Mouse (Mus musculus) thymus, postnatal 36 days (tissue): ENCODE results near the gene Ehbp1.

Experiments used
- DNase-seq, 2 experiments: peaks; one replicate each; pipeline ENCODE4 v3.0.0; 2022; ENCODE audit warnings: mixed read lengths in 2 of 2

The Ehbp1 gene

DNA sequence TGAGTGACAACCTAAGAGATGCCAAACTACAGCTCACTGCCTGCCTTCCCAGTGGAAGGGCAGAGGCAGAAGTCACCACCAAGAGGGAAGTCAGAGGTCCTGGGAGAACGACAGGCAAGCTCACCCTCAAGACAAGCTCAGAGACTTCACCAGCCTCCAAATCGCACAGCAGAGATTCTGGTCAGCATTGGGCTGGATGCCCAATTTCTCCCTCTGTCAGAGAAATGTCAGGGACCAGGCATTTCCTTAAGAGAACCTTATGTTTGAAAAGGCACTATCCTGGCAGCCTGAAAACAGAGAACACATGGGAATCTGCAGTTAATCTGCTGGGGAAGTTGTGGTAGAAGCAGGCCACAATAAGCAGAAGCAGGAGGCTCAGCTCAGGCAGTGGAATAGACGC, 151.5 kb downstream of the Ehbp1 start:
- DNase-seq, result no peak

DNA sequence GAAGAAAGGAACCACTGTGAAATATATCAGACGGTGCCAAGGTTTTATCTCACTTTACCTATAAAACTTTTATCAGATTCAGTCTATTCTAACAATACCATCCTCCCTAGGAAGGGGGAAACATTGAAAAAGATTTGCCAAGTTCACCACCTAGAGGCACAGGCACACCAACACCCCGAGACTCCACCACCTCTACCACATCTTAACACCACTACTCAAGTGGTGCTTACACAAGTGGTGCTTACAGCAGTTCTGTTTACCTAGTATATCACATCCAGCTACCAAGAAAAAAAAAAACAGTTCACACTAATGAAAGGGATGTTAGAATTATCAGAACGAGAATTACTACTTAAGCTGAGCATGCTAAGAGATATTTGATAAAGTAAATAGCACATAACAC, 152.1 kb downstream of the Ehbp1 start:
- DNase-seq, result no peak

DNA sequence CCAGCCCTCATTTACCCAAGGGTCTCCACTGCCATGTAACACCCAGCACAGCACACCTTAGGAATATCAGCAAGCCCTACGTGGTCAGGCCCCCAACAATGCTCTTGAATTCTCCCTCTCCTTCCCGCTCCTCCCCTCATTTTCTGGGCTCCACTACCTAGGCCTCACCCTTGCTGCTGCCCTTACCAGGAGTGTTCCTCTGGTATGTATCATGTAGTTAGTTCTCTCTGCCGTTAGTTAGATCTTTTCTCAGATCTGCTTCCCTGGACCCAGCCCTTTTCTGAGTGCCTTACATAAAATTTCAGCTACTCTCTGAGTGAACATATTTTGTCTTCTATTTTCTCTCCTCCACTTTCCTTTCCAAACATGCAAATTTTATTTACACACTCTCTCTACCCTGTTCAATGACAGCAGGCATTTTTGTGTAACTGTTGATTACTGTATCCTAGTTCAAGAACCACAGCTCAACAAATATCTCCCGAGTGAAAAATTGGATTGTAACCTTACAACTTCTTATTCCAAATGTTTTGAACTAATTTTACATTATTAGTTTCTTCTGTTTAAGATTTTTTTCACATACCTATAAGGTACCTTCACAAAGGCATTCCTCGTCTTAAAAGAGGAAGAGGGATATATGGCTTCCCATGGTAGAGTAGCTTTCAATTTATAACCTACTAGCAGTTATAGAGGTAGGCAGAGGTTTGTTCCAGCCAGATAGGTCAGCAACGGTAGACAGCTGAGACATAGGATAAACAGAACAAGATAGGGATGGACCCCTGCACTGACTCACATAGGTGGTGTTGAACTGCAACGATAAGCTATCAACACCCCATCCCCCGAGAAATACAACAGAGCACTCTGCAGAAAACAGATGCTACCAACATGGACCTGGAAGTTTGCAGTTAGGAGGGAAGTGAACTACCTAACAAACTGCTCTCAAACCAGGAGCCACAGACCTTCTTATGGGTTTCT, 160.3 kb downstream of the Ehbp1 start:
- no peak for DNase-seq

DNA sequence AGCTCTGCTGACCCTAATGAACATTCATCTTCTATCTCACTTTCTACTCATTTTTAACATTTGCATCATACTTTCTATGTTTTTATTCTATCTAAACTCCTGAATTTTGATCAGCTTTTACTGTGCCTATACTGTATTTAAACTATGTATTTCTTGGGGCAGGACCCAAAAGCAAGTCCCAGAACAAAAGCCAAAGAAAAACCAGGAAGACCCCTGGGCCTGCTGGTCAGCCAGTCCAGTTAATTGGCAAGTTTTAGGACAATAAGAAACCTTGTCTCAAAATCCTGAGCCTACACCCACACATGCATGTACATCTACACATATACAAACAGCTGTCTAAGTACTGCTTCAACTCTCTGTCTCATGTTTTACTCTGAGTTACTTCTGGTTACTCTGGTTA, 161.9 kb downstream of the Ehbp1 start:
- DNase-seq, result no peak

DNA sequence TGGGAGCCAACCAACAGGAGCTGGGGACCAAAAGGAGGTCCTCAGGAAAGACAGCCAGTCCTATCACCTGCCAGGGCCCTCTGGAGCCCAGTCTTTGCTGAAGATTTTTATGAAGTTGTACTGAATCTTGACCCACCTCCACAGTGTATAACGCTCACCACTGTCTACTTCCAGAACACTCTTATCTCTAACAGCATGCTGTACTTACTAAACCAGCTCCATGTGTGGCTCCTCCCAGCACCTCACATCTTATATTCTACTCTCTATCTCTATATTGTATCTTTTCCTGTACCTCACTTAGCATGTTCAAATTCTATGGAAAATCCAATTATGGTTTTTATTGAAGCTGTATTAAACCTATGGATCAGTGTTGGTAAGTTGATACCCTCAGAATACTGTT, 163.5 kb downstream of the Ehbp1 start:
- DNase-seq, result no peak

DNA sequence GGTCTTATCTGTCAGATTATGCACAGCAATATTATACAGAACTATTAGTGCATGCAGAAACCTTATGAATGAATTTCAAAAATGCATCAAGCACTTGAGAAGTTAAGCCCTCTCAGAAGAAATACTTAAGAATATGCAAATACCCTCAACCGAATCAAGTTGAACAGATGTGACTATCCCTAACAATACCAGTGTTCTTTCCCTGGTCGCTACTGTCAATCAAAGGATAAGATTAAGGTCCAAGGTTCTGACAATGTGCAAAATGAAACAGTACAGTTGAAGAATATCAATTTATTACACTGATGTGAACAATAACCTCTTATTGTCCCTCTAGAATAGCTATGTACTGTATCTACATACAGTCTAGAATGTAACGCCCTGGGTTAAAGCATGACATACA, 167.8 kb downstream of the Ehbp1 start:
- DNase-seq, result no peak

DNA sequence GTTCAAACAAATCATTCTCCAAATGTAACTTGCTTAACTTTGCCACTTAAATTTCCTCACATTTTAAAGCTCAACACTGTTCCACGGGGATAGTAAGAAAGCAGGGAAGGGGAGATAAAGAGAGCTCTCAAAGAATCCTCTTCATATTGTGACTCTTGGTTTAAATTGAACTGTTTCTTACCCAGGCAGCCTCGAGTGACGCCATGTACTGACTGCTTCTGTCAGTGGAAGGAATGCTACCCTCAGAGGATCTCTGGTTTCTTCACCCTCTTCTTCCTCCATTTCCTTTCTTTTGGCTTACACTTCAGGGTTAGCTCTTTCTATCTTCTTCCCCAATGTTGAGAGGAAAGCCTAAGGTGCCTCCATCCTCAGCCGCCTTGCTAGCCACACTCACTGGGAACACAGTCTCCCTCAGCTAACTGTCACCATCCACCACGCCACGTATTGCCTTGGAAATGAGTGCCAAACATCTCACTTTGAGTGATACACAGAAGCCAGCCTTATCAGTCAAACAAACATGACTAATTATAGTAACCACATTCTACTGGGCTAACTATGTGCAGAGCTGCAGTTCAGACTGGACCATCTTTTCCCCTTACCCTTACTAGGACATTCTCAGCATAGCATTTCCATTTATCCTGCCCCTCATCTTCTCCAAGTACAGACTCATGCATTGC, 171.0 kb downstream of the Ehbp1 start:
- DNase-seq, result no peak

DNA sequence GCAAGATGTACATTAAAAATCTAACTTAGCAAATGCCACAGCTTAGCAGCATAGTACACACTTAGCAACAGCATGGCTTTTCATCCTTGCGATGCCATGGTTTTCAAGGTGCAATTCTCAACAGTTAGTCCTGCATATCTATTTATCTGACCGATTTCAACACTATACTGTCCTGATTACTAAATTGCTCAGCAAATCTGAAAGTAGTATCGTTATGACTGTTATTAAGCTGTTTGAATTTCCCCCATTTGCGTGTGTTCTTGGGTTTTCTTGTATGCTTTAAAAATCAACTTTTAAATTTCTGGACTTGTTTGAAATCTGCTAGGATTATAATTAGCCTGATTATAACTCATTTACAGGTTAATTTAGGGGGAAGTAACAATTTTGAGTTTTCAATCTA, 184.2 kb downstream of the Ehbp1 start:
- no peak for DNase-seq

DNA sequence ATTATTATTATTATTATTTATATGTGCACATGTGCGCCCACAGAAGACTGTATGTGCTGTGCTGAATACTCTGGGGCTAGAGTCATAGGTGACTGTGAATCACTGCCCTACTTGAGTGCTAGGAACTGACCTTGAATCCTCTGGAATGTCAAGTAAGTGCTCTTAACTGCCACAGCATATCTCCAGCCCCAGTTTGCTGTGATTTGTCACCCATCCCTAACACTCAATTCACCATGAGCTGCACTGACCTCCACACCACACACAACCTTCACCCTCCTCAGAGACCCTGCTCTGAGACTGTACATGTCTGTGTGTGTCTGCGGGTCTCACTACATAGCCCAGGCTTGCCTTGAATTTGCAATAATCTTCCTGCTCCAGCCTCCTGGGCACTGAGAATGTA, 185.9 kb downstream of the Ehbp1 start:
- no peak for DNase-seq

DNA sequence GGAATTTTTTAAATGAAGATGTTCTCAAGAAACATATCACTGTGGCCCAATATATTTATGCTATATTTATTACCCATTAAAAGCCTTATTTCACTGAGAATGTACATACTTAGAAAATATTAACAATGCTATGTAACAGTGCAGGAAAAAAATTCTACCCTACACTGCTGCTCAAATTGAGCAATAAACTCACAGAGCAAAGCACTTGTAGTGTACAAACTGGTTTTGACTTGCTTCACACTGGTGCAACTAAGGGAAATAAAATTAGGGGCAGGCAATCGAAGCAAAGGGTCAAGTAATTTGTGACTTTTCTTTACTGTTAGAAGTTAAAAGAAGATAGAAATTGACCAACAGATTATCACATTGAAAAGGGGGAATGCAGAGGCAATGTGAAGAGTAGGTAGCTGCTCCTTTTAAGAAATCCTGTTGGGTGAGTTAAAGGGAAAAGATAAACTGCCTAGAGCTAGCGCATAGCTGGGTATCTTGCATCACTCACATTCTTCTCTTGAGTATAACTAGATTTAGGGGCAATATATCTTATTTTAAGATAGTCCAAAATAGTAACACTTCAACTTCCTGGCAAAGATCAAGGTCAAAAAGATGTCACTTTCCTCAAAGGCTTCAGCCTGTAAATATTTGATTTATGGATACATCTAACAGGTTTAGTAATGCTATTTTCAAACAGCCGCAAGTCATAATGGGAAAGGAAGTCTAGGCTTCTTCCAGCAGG, 186.6 kb downstream of the Ehbp1 start:
- no peak for DNase-seq

DNA sequence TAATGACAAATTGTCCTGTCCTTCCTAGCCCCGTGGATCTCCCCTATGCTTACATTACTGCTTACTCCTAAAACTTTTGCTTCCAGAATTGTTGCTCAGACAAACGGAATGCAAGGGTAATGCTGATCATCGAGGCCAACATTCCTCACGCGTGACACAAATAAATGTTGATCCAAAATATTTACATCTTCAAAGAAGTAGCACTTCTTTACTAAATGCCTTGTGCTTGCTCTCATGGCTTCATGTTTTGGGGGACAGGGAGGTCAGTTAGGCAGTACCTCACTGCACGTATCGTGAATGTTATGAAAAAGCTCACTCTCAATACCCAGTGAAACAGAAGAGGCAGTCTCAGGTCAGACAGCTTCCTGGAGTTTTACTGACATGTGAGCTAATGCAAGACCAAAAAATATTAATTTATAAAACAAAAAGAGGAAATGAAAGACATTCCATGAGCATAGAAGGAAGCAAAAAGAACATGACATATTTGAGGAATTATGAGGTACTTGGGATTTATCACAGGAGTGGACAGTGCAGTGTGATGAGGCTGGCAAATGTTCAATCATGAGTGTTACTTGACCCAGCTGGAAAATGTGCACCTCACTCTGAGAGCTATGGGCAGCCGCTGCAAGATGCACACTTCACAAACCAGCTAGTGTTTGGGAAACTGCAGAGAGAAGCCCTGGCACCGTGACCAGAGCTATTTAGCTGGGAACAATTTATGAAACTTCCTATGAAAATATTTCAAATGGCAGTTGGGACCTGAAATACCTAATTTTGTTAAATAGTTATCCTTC, 187.4 kb downstream of the Ehbp1 start:
- no peak for DNase-seq

DNA sequence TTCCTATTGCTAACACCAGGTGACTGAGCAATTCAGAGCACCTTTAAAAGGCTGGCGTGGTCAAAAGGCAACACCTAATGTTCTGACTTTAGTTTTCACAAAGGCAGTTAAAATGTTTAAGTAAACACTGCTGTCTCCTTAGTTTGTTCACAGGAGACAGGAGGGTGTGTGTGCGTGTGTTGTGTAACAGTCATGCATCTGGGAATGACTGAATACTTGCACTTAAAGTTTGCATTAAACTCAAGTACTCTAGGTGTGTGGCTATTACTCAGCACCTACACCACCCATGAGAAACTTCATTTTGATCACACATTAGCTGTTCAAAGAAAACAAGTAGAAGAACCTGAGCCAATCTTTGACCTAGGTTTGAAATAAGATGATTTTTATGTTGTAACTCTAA, 201.4 kb downstream of the Ehbp1 start:
- no peak for DNase-seq

DNA sequence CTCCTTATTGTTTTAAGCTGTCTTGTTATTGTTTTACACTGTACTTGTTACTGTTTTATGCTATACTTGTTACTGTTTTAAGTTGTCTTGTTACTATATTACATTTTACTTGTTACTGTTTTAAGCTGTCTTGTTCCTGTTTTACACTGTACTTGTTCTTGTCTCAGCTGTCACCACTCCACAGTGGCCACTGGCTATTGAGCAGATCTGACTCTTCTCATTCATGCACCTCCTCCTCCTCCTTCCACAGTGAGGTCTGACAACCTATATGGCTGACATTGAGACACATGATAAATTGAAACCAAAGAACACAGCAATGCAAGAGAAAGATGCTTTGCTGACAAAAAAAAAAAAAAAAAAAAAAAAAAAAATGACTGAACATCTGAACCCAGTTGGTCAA, 203.6 kb downstream of the Ehbp1 start:
- no peak for DNase-seq

DNA sequence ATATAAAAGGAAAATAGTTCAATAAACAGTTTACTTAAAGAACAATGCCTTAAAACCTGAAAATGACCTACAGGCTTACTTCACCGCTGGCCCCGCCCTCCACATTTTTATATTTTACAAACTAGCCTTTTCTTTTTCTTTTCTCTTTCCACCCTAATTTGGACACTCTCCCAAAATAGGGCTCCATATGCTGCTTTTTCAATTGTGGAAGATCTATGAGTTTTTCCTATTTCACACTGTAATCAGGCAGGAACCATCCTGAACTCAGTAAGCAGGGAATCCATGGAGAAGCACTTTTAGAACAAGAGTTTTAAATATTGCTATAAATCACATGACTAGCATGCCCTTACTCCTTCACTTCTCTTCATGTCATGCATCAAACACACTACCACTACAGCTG, 216.9 kb downstream of the Ehbp1 start:
- DNase-seq, result no peak

DNA sequence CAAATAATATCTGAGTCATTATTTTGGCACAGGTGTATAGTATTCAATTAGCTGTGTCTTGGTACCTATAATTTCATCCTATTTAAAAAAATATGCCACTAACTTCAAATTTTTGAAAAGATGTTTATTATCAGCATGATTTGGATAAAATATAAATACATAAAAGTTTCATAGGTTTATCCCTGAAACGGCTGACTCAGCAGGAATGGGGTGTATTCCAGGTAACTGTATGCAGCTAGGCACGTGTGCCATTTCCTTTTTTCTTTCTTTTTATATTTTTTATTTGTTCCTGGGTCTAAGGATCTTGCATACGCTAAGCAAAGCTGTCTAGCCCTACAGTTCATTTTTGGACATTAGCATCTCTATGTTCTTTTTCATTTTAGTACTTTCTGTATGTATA, 223.2 kb downstream of the Ehbp1 start:
- no peak for DNase-seq

DNA sequence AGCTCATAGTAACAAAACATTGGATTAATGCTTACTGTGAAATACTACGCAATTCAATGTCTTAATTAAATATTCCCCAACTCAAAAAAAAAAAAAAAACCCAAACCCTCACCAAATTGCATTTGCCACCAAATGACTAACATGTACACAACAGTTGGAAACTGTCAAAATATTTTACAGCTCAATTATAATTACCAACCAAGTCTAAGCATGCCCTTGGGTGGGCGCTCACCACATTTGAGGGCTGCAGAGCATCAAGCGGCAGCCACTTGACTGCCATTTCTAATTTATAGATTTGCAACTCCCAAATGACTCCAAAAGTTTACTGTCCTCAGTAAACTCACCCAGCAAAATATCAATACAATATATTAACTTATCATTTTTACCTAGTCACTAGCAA, 229.9 kb downstream of the Ehbp1 start:
- DNase-seq, result no peak

DNA sequence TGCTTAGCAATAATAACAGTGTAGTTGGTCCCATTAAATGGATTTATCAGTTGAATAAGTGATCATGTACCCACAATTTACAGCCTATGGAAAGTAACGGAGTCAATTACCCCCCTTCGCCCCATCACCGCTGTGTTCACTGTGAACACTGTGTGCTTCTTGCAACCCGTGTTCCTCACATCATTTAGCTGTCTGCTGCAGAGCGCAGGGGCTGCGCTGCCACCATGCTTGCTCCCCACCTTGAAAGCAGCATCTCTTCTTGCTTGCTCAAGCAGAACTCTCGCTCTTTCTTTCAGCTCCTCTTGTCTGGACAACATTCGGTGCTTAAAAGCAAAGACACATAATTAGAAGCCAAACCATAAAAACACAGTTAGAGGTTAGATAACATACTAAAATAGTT, 252.7 kb downstream of the Ehbp1 start:
- DNase-seq, result no peak

DNA sequence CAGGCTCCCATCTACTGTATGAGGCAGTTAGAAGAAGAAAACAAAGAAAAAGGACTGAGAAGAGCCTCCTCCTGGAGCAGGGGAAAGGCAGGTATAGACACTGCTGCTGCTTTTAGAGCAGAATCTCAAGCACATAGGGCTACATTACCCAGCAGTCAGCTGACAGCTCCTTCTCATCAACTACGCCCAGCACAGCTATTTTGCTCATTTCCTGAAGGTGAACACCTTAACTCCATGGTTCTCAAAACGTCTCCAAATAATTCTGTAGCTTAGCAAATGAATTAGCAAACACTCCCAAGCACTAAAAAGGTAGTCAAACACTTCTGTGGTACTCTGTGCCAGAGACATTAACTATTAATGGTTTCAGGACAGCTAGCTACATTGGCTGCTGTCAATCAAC, 278.7 kb downstream of the Ehbp1 start:
- DNase-seq, result no peak

DNA sequence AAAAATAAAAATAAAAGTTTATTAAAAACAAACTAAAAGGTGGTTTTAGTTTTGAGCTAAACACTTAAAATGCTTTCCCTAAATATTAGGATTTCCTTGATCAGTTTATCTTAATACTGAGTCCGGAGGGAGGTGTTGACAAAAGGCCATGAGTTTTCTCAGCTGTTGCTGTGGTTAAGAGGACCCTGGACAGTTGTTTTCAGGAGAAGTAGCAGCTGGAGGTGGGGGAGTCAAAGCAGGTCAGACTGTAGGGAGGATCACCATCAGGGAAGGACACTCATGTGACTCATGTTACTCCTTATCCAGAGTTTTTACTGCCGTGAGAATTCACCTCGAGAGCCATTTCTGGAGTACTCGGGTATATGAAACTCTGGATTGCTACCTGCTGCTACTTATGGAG, 280.4 kb downstream of the Ehbp1 start:
- DNase-seq, result no peak

DNA sequence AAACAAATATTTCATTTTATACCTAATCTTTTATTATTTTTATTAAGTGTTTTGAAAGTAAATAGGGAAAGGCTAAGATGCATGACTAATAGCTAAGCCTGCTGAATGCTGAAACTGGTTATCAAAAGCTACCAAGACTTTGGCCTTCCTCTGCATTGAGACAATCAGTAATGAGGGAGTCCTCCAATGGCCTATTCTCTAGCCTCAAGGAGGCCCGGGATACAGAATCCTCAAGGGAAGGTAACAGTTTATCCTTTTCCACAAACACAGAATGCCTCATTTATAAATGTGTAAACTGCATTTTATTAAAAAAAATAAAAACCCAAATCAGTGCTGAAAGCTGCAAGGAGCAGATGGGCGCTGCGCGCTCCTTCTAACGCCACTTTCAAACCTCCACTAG, 284.6 kb downstream of the Ehbp1 start:
- no peak for DNase-seq

DNA sequence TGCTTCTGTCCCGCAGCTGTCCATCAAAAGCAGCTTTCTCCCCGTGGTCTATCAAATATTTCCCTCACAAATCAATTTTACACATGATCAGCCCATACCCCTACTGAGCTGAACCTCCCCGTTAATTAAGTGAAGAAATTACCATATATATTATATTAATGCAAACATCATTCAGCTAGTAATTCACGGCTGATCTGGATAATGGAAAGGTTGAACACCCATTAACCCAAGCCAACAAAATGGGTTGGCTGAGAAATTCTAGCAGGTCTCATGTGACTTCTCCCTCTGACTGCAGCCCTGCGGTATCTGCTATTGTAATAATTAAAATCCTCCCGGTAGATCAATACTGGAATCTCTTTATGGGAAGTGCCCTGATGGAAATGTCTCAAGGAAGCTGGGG, 286.2 kb downstream of the Ehbp1 start:
- DNase-seq, result no peak

DNA sequence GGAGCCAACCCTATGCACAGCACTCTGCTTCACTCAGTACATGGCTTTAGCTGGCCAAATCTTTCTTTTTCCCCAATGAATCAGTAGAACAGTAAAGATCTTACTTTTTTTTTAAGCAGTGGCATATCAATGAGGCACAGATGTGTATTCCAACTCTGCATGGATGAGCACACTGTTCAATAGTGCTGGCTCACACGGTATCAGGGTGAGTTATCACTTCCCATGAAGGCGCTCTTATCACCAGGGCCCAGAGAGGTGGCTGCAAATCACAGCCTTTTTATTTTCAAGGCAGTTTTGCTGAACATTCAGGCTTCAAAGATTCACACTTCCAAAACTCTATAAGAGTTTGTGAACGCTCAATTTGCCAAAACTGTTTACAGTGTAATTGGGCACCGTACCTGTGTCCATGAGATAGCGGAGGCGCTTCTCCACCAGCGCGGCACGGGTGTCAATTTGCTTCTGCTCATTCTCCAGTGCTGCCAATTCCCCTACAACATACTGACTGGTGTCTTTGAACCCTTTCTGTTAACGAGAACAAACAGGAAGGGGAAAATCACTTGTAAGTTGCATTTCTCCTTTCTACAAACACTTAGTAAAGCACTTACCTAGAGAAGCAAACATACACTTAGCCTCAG, 288.9 kb downstream of the Ehbp1 start:
- no peak for DNase-seq
